Mouse (Mus musculus): ENCODE results near the gene Tfrc. TPM values are rescaled to one million over a fixed set of nuclear protein-coding genes. Genes with fewer than 3 reads are reported as not detected.

Tfrc gene
- total RNA-seq (2012; rRNA removed) (328 and 358 TPM in 2 replicates), total RNA-seq (2014; rRNA removed) (840 and 921 TPM in 2 replicates), polyA plus RNA-seq (2012; ENCODE audit: insufficient read length, low read depth) (186 and 190 TPM in 2 replicates)

DNA sequence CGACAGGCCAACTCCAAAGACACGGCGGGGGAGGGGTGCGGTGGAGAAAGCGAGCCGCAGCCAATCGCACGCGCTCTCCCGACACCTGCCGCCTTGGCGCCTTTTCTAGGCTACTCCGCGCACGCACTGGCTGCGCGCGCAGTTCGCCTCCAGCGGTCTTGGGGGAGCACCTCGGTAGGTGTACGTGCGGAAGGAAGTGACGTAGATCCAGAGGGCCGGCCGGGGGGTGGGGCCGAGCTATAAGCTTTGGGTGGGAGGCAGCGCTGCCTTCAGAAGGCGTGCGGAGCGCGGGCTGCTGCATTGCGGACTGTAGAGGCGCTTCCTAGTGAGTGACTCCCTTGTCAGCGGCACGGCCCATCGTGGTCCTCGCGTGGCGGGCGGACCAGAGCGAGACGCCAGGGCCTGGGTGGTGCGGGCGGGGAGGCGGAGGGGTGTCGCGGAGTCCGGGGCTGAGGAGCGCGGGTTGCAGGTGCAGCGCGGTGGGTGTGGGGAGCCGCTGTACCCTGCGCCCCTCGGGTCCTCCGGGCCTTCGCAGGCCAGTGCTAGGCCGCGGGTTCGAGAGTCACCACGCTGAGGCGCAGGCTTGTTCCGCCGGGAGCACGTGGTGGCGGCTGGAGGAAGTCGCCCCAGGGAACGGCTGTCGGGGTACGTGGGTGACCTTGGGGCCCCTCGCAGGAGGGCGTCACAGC, at the start of gene Tfrc:
TSS of gene Tfrc (plus strand) at position 209 of the 689 bp plus-strand sequence.
- TF ChIP-seq ZC3H11A (IDR thresholded peaks at IDR 0.05; ENCODE audit: low read depth, low read length), result no peak
- TF ChIP-seq CHD2 (IDR thresholded peaks at IDR 0.05; ENCODE audit: low read length), result peak; percentile 93
- TF ChIP-seq HCFC1 (IDR thresholded peaks at IDR 0.05; ENCODE audit: low read depth, low read length), result peak; percentile 73
- no peak for TF ChIP-seq PAX5 (IDR thresholded peaks at IDR 0.05; ENCODE audit: low read length)
- TF ChIP-seq ETS1 (conservative IDR thresholded peaks at IDR 0.05; ENCODE audit: low read depth, low read length), result peak; percentile 75
- TF ChIP-seq BHLHE40 (IDR thresholded peaks at IDR 0.05; ENCODE audit: low read depth, low read length), result peak; percentile 86
- no peak for TF ChIP-seq EP300 (IDR thresholded peaks at IDR 0.05; ENCODE audit: low read length)
- TF ChIP-seq POLR2AphosphoS2 (IDR thresholded peaks at IDR 0.05; ENCODE audit: low read depth, low read length), result peak; percentile 99
- TF ChIP-seq CHD1 (IDR thresholded peaks at IDR 0.05; ENCODE audit: low read depth, low read length), result 0 out of 2 replicates have a peak, but pooled peaks have one; percentile 82
- peak; percentile 24; the same call in 1 of the 2 replicates for TF ChIP-seq USF1 (IDR thresholded peaks at IDR 0.05; ENCODE audit: low read depth, low read length)
- peak; percentile 77 for TF ChIP-seq ELF1 (IDR thresholded peaks at IDR 0.05; ENCODE audit: low read depth, low read length)
- peak; percentile 100 for TF ChIP-seq NELFE (IDR thresholded peaks at IDR 0.05; ENCODE audit: low read depth, low read length)
- TF ChIP-seq TBP (conservative IDR thresholded peaks at IDR 0.05; ENCODE audit: low read depth, low read length), result peak; percentile 97
- TF ChIP-seq SMC3 (IDR thresholded peaks at IDR 0.05; ENCODE audit: low read depth, low read length), result peak; percentile 9; the same call in 1 of the 2 replicates
- no peak for TF ChIP-seq JUN (IDR thresholded peaks at IDR 0.05; ENCODE audit: insufficient read depth, low read depth, low read length)
- TF ChIP-seq IRF4 (IDR thresholded peaks at IDR 0.05; ENCODE audit: low read depth, low read length), result peak; percentile 63
- TF ChIP-seq RAD21 (IDR thresholded peaks at IDR 0.05; ENCODE audit: low read depth, low read length), result no peak
- peak; percentile 83 for TF ChIP-seq RCOR1 (conservative IDR thresholded peaks at IDR 0.05; ENCODE audit: low read depth, low read length)
- peak; percentile 94 for TF ChIP-seq E2F4 (IDR thresholded peaks at IDR 0.05; ENCODE audit: insufficient replicate concordance, low read depth, low read length)
- no peak for TF ChIP-seq ZNF384 (IDR thresholded peaks at IDR 0.05; ENCODE audit: low read depth, low read length)
- TF ChIP-seq MAFK (IDR thresholded peaks at IDR 0.05; ENCODE audit: insufficient replicate concordance, low read length), result no peak
- TF ChIP-seq ZMIZ1 (IDR thresholded peaks at IDR 0.05; ENCODE audit: low read depth, low read length), result peak; percentile 99
- TF ChIP-seq NRF1 (IDR thresholded peaks at IDR 0.05; ENCODE audit: low read depth, low read length), result peak; percentile 99
- peak; percentile 75; the same call in 1 of the 2 replicates for TF ChIP-seq UBTF (IDR thresholded peaks at IDR 0.05; ENCODE audit: low read depth, low read length)
- peak; percentile 100 for TF ChIP-seq POLR2A (IDR thresholded peaks at IDR 0.05; ENCODE audit: low read depth, low read length)
- no peak for TF ChIP-seq JUND (conservative IDR thresholded peaks at IDR 0.05; ENCODE audit: low read depth, low read length)
- TF ChIP-seq USF2 (conservative IDR thresholded peaks at IDR 0.05; ENCODE audit: low read depth, low read length), result 0 out of 2 replicates have a peak, but pooled peaks have one; percentile 8
- TF ChIP-seq MAZ (IDR thresholded peaks at IDR 0.05; ENCODE audit: low read depth, low read length), result peak; percentile 16; the same call in 1 of the 2 replicates
- peak; percentile 99 for TF ChIP-seq MXI1 (IDR thresholded peaks at IDR 0.05; ENCODE audit: low read depth, low read length)
- no peak for TF ChIP-seq GABPA (IDR thresholded peaks at IDR 0.05; ENCODE audit: insufficient replicate concordance, low read depth, low read length)
- TF ChIP-seq ZKSCAN1 (IDR thresholded peaks at IDR 0.05; ENCODE audit: borderline replicate concordance, low read depth, low read length), result no peak
- TF ChIP-seq SIN3A (IDR thresholded peaks at IDR 0.05; ENCODE audit: low read length), result peak; percentile 99
- peak; percentile 86 for TF ChIP-seq MYC (IDR thresholded peaks at IDR 0.05; ENCODE audit: low read depth, low read length)
- peak; percentile 97 for TF ChIP-seq MAX (IDR thresholded peaks at IDR 0.05; ENCODE audit: low read length)
- TF ChIP-seq MEF2A (IDR thresholded peaks at IDR 0.05; ENCODE audit: borderline replicate concordance, low read depth, low read length), result peak; percentile 71
- TF ChIP-seq KAT2A (IDR thresholded peaks at IDR 0.05; ENCODE audit: insufficient replicate concordance, low read length), result peak; percentile 83; the same call in 1 of the 2 replicates
- peak; percentile 98 for TF ChIP-seq TCF12 (IDR thresholded peaks at IDR 0.05; ENCODE audit: low read depth, low read length)
- no peak for TF ChIP-seq CTCF (conservative IDR thresholded peaks at IDR 0.05 in 1 of 2, IDR thresholded peaks at IDR 0.05 in 1 of 2; ENCODE audit: low read depth in 2 of 2, low read length in 2 of 2)
- peak; percentile 100 for DNase-seq (ENCODE audit: extremely low read depth)
- Histone ChIP-seq H3K9ac (ENCODE audit: insufficient read depth, low read depth) (peak within 1 kb of the TSS; percentile 62), H3K4me1 (ENCODE audit: control insufficient read depth in 1 of 2, insufficient read depth in 2 of 2) (peaks cover 0 to 44% of the 10 kb centered on the region in 2 experiments; a peak in 2 of 4 replicates), H3K4me2 (ENCODE audit: insufficient read depth, low read depth, poor library complexity, severe bottlenecking) (peak within 1 kb of the TSS; percentile 44; the same call in 1 of the 2 replicates), H3K9me3 (replicated peaks; ENCODE audit: low read length) (no peaks in the 10 kb centered on the region), H3K27me3 (replicated peaks) (no peaks in the 10 kb centered on the region), H3K79me2 (replicated peaks; ENCODE audit: control insufficient read depth, extremely low read depth, insufficient read depth, poor library complexity, severe bottlenecking) (peaks cover 47% of the 10 kb centered on the region), H3K36me3 (replicated peaks in 1 of 2; ENCODE audit: control insufficient read depth in 1 of 2, insufficient read depth in 1 of 2, low read length in 1 of 2) (peaks cover 0 to 2% of the 10 kb centered on the region in 2 experiments), H3K27ac (ENCODE audit: insufficient read depth, low read depth) (peak within 1 kb of the TSS; percentile 72), H3K4me3 (replicated peaks in 1 of 3; ENCODE audit: low read depth in 2 of 3, low read length in 2 of 3, poor library complexity in 1 of 3) (peak within 1 kb of the TSS; percentile 78 to 90 (median 87))
- dilution Hi-C loops (cut with MboI; ENCODE audit: extremely low pct_ligation_motif_present, extremely low pct_unique_long_range_greater_than_20kb, low sequenced_read_pairs), result no loop called here
- in situ Hi-C loops (cut with MboI; ENCODE audit: low pct_ligation_motif_present, low pct_unique_long_range_greater_than_20kb, low sequenced_read_pairs), result loop anchor here (5.0 kb wide), 1 partner anchor 37 kb away; no protein-coding TSS in a partner anchor
